Mouse (Mus musculus): Measurements from ENCODE around the gene Slc22a13. TPM values are rescaled to one million over a fixed set of nuclear protein-coding genes. Genes with fewer than 3 reads are reported as not detected.

The Slc22a13 gene
- polyA plus RNA-seq, 1 experiment, result 0.06 TPM

DNA sequence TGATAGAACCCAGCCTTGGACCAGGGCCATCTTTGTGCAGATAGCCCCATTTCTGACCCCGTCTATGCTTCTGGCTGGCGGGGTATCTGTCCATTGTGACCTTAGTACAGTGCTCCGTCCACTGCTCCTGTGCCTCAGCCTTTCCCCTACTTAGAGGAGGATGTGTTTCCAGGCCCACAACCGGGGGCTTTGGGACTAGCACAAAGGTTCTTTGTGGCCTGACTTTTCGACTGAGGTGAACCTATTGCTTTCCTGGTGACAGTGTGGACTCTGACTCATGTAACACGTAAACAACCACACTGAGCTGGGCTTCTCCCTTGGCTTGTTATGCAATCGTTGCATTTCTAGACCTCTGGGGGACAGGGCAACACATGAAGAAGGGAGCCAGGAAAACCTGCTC, 44.2 kb downstream of the Slc22a13 start:
- 77% methylated on average over 7 of the region's 7 CpGs for WGBS
- Histone ChIP-seq H3K4me3 (replicated peaks; ENCODE audit: extremely low read depth, low read depth, low read length) (no peak overlapping the region), H3K4me1 (ENCODE audit: control insufficient read depth, insufficient read depth, low read length) (no peaks in the 10 kb centered on the region)
- no peak for TF ChIP-seq POLR2A (IDR thresholded peaks at IDR 0.05; ENCODE audit: borderline replicate concordance, extremely low read depth, low read depth, low read length)
- DNase-seq, result no peak

DNA sequence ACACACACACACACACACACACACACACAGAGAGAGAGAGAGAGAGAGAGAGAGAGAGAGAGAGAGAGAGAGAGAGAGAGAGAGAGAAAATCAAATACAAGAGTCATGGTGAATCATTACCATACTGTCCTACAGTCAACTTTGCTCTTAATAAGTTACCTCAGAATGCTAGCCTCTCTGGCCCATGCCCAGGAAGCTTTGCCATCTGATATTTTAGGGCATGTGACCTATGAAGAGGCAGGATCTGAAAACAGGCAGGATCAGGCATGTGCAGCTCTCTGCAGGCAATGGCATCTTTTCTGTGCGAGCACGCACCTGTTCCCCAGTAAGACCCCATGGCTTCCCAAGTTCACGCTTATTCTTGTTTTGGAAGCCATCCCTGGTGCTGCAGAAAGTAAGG, 48.2 kb downstream of the Slc22a13 start:
- DNase-seq, result no peak
- 81% methylated on average over 3 of the region's 3 CpGs for WGBS
- H3K4me1 ChIP-seq (ENCODE audit: control insufficient read depth, insufficient read depth, low read length), result no peaks in the 10 kb centered on the region
- H3K4me3 ChIP-seq (replicated peaks; ENCODE audit: extremely low read depth, low read depth, low read length), result no peak overlapping the region
- no peak for TF ChIP-seq POLR2A (IDR thresholded peaks at IDR 0.05; ENCODE audit: borderline replicate concordance, extremely low read depth, low read depth, low read length)
- no peak for TF ChIP-seq CTCF (IDR thresholded peaks at IDR 0.05; ENCODE audit: insufficient read depth, low read length)

DNA sequence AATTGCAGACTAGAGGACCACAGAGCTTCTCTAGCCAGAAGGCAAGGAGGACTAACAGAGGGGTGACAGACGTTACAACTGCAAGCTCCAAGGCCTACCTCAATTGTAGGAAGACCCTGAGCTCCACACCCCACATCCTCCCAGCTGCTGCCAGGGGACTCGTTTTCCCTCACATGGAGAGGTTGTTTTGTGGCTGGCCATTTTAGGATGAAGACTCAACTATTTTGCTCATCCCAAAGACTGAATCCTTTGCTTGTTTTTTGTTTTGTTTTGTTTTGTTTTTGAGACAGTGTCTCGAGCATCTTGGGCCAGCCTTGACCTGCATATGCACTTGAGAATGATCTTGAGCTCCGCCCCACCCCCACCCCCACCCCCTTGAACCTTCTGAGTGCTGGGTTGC, 50.0 kb downstream of the Slc22a13 start, which contains the start of gene Gm47289:
Gene Gm47289, plus strand, starts transcription at position 301 of the 400 bp plus-strand sequence.
- 45% methylated on average over 4 of the region's 4 CpGs for WGBS
- Histone ChIP-seq H3K4me3 (replicated peaks; ENCODE audit: extremely low read depth, low read depth, low read length) (no peak within 1 kb of the TSS), H3K4me1 (ENCODE audit: control insufficient read depth, insufficient read depth, low read length) (no peaks in the 10 kb centered on the region)
- no peak for DNase-seq
- TF ChIP-seq CTCF (IDR thresholded peaks at IDR 0.05; ENCODE audit: insufficient read depth, low read length) (no peak), POLR2A (IDR thresholded peaks at IDR 0.05; ENCODE audit: borderline replicate concordance, extremely low read depth, low read depth, low read length) (no peak)

DNA sequence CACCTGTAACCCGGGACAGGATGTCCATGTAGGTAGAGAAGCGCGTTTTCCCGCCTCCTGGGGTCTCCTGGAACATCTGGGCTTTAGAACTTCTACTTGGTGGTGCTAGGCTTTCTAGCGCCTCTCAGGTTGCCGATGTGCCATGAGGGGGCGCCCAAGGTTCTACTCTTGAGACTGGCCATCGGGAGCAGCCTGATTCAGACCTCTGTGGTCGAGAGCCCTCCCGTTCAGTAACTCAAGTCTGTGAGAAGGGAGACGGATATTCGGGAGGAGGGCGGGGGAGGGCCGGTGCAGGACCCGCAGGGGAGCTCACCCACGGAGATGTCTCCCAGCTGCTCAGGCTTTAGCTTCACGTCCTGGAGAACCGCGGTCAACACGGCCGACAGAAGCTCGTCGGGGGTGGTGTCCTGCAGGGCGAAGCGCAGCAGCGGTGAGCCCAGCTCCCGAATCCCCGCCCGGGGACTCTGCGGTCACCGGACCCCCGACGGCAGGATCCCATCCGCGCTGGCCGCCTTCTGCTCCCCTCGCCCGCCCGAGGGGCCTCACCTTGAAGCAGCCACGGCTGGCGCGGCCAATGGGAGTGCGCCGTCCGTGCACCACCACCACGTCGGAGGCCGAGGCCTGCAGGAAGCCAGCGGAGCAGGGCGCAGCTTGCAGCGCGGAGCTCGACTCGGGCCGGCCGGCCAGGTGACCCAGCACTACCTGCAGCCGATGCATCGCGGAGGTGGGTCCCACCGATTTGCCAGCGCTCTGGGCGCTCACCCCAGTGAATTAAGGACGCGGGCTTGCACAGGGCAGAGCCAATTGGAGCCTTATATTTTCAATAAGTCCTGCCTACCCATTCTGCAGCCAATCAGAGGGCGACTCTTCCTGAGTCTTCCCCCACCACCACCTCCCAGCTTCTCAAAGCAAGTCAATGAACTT, 52.4 kb downstream of the Slc22a13 start, which contains the start of gene Acaa1b:
Gene Acaa1b, minus strand, starts transcription at position 816 of the 924 bp plus-strand sequence.
- Histone ChIP-seq H3K4me1 (ENCODE audit: control insufficient read depth, insufficient read depth, low read length) (no peaks in the 10 kb centered on the region), H3K4me3 (replicated peaks; ENCODE audit: extremely low read depth, low read depth, low read length) (peak within 1 kb of the TSS; percentile 15)
- 1% methylated on average over 65 of the region's 65 CpGs for WGBS
- peak; percentile 78 for DNase-seq
- TF ChIP-seq POLR2A (IDR thresholded peaks at IDR 0.05; ENCODE audit: borderline replicate concordance, extremely low read depth, low read depth, low read length) (no peak), CTCF (IDR thresholded peaks at IDR 0.05; ENCODE audit: insufficient read depth, low read length) (peak; percentile 54)

DNA sequence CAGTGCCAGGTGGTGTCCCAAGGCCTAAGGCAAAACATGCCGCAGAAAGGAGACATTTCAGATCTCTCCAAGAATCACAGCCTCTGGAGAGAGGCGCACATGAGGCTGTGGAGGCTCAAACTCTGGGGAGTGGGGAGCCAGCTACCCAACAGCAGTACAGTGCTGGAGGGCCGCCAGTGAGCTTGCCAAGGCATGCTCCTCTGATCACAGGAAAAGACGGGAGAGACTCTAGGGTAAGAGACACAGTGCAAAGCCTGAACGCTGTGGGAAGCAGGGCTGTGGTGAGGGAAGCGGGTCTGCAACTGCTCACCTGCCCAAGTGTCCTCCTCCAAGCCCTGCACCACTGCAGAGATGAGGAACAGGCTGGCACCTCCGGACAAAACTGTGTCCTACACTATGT, 53.1 kb downstream of the Slc22a13 start:
- no peak for DNase-seq
- Histone ChIP-seq H3K4me1 (ENCODE audit: control insufficient read depth, insufficient read depth, low read length) (no peaks in the 10 kb centered on the region), H3K4me3 (replicated peaks; ENCODE audit: extremely low read depth, low read depth, low read length) (no peak overlapping the region)
- TF ChIP-seq POLR2A (IDR thresholded peaks at IDR 0.05; ENCODE audit: borderline replicate concordance, extremely low read depth, low read depth, low read length), result no peak
- WGBS, result 42% methylated on average over 7 of the region's 7 CpGs

DNA sequence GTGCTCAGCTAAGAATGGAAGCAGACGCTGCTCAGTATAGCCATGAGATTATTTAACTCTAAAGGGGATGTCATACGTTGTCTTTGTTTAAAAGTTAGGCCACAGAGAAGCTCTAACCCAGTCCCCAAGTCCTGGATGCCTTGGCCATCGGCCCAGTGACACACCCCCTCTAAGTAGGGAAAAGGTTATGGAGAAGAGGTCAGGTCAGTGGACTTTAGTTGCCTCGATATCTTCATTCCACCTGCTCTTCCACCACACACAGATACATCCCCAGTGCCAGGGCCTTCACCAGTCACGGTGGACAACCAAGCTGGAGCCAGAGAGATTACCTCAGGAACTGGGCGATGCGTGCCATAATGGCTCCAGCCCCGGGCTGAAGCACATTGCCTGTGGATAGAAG, 53.5 kb downstream of the Slc22a13 start:
- WGBS, result 72% methylated on average over 8 of the region's 8 CpGs
- Histone ChIP-seq H3K4me3 (replicated peaks; ENCODE audit: extremely low read depth, low read depth, low read length) (no peak overlapping the region), H3K4me1 (ENCODE audit: control insufficient read depth, insufficient read depth, low read length) (no peaks in the 10 kb centered on the region)
- no peak for DNase-seq
- no peak for TF ChIP-seq POLR2A (IDR thresholded peaks at IDR 0.05; ENCODE audit: borderline replicate concordance, extremely low read depth, low read depth, low read length)
- TF ChIP-seq CTCF (IDR thresholded peaks at IDR 0.05; ENCODE audit: insufficient read depth, low read length), result no peak

DNA sequence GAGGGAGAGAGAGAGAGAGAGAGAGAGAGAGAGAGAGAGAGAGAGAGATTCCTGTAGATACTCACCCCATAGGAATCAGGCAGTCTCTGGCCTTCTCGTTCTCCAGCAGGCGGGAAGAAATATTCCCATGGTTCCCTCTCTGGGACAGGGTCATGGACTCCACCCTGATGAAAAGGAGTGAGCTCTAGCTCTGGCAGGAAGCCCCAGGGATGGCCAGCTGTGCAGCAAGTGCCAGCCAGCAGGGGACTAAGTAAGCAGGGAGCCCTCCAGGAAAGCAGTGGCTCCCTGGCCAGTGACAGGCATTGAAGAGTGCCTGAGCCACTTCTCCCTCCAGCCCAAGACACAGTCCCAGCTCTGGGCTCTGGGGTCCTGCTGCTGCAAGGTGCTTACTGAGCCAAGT, 57.1 kb downstream of the Slc22a13 start:
- no peak for DNase-seq
- no peaks in the 10 kb centered on the region for H3K4me1 ChIP-seq (ENCODE audit: control insufficient read depth, insufficient read depth, low read length)
- TF ChIP-seq POLR2A (IDR thresholded peaks at IDR 0.05; ENCODE audit: borderline replicate concordance, extremely low read depth, low read depth, low read length) (no peak), CTCF (IDR thresholded peaks at IDR 0.05; ENCODE audit: insufficient read depth, low read length) (no peak)
- 46% methylated on average over 2 of the region's 2 CpGs for WGBS
- no peak overlapping the region for H3K4me3 ChIP-seq (replicated peaks; ENCODE audit: extremely low read depth, low read depth, low read length)

DNA sequence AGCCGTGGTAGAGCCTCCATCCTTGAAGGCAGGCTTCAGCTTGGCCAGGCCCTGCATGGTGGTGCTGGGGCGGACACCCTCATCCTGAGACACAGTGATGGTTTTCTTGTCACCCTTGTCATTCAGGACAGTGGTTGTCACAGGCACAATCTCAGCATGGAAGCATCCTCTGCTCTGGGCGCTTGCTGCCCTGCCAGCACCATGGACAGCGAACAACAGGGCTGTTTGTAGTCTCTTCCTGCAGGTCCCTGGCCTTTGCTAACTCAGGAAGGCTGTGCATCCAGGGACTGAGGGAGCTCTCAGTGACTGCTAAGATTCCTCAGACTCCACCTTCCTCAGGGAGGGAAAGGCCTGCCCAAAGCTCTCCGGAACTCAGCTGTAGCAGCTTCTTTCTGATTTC, 59.3 kb downstream of the Slc22a13 start:
- WGBS, result 22% methylated on average over 5 of the region's 5 CpGs
- DNase-seq, result no peak
- TF ChIP-seq POLR2A (IDR thresholded peaks at IDR 0.05; ENCODE audit: borderline replicate concordance, extremely low read depth, low read depth, low read length) (no peak), CTCF (IDR thresholded peaks at IDR 0.05; ENCODE audit: insufficient read depth, low read length) (no peak)
- H3K4me3 ChIP-seq (replicated peaks; ENCODE audit: extremely low read depth, low read depth, low read length), result no peak overlapping the region
- H3K4me1 ChIP-seq (ENCODE audit: control insufficient read depth, insufficient read depth, low read length), result no peaks in the 10 kb centered on the region

DNA sequence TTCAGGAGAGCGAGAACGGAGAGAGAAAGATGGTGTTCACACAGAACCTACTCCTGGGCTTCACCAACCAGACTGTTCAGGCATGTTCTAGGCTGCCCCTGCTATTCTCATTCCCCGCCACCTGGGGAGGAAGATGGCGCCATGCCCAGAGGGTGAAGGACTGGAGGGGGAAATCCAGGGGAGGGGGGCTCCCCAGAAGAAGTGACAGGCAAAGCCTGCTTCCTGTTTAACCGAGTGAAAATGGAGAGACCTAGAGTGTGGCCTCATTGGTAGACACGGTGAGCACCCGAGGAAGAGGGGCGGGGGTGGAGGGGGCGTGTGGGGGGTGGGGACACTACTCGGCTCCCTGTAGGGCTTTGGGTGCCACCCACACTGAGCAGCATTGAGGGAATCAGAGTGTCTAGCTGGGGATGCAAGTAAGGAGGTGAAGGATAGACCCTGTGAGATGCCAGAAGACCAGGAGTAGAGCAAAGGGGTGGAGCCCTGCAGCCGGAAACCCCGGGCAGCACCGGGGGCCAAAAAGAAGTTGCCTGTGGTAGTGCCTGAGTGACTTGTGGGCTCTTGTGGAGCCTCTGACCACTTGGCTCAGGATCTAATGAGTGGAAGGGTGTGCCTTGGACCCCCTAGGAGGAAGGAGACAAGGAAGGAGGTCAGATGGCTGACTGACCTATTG, 62.7 kb downstream of the Slc22a13 start:
- Histone ChIP-seq H3K4me1 (ENCODE audit: control insufficient read depth, insufficient read depth, low read length) (no peaks in the 10 kb centered on the region), H3K4me3 (replicated peaks; ENCODE audit: extremely low read depth, low read depth, low read length) (no peak overlapping the region)
- no peak for TF ChIP-seq POLR2A (IDR thresholded peaks at IDR 0.05; ENCODE audit: borderline replicate concordance, extremely low read depth, low read depth, low read length)
- TF ChIP-seq CTCF (IDR thresholded peaks at IDR 0.05; ENCODE audit: insufficient read depth, low read length), result no peak
- 54% methylated on average over 13 of the region's 13 CpGs for WGBS
- no peak for DNase-seq
